Mouse (Mus musculus) cerebellum, adult 2 months (tissue): ENCODE measurements at regions not wholly inside any gene's neighbourhood (a gene's known extent, or its start where the extent isn't known, plus 50 kb on each side); places are given as distances from the start of the nearest gene placed in this dataset.

Source experiments
- DNase-seq, 2 experiments: peaks; one replicate each; pipeline ENCODE4 v3.0.0; 2021
- H3K27ac ChIP-seq: fragments of 200-500 bp; 2 replicates; pipeline ENCODE4 v1.5.1; 2012; ENCODE audit warnings: low read length, control low read depth, inconsistent platforms; ENCODE audit not compliant: insufficient read depth
- H3K27me3 ChIP-seq: fragments of 200-500 bp; 2 replicates; pipeline ENCODE4 v1.6.1; 2012; ENCODE audit warnings: inconsistent platforms, mild to moderate bottlenecking, low read length, moderate library complexity; ENCODE audit not compliant: control insufficient read depth, insufficient read depth
- H3K4me1 ChIP-seq: fragments of 200-500 bp; 2 replicates; pipeline ENCODE4 v1.6.1; 2011; ENCODE audit warnings: low read length; ENCODE audit not compliant: control insufficient read depth, insufficient read depth
- H3K4me3 ChIP-seq: fragments of 200-500 bp; replicated peaks from 2 replicates; pipeline ENCODE3; 2011; ENCODE audit warnings: mild to moderate bottlenecking, low read depth, low read length, control low read depth; ENCODE audit not compliant: insufficient read depth
- CTCF ChIP-seq: fragments of 200-500 bp; IDR thresholded peaks from 2 replicates; pipeline ENCODE4 v1.5.1; 2011; ENCODE audit warnings: low read depth, mild to moderate bottlenecking, control low read depth, low read length, moderate library complexity, borderline replicate concordance; ENCODE audit not compliant: insufficient read depth
- POLR2A ChIP-seq: fragments of 200-500 bp; IDR thresholded peaks from 2 replicates; pipeline ENCODE4 v1.6.1; 2011; ENCODE audit warnings: low read length, control low read depth, borderline replicate concordance; ENCODE audit not compliant: insufficient read depth
- WGBS: fragments of 180-500 bp; shearing (Covaris S2); methylation state at CpG from one replicate; pipeline ENCODE4 v1.1.7; 2018; 5-methylcytosine and 5-hydroxymethylcytosine counted together

GRCm38 (mm10) chr10:99320797-99321196, 57.8 kb downstream of the Dusp6 start:
- TF ChIP-seq CTCF (no peak), POLR2A (no peak)
- Histone ChIP-seq H3K27me3 (no peaks in the 10 kb centered on the region), H3K4me1 (no peaks in the 10 kb centered on the region), H3K27ac (no peak overlapping the region), H3K4me3 (no peak overlapping the region)
- 57% methylated on average over 8 of the region's 8 CpGs for WGBS
- no peak for DNase-seq

- Histone ChIP-seq H3K27me3 (no peaks in the 10 kb centered on the region), H3K4me3 (no peak overlapping the region), H3K4me1 (no peaks in the 10 kb centered on the region), H3K27ac (no peak overlapping the region)
- DNase-seq, result no peak
- WGBS, result 48% methylated on average over 8 of the region's 8 CpGs
- no peak for TF ChIP-seq CTCF
- TF ChIP-seq POLR2A, result no peak
Observed at GRCm38 (mm10) chr10:99323358-99323757, 60.3 kb downstream of the Dusp6 start.

- H3K4me1 ChIP-seq, result no peaks in the 10 kb centered on the region
- no peak for DNase-seq
- H3K27me3 ChIP-seq, result no peaks in the 10 kb centered on the region
- TF ChIP-seq POLR2A, result no peak
- TF ChIP-seq CTCF, result no peak
- H3K27ac ChIP-seq, result no peak overlapping the region
- 94% methylated on average over 2 of the region's 2 CpGs for WGBS
- no peak overlapping the region for H3K4me3 ChIP-seq
Observed at GRCm38 (mm10) chr10:99327501-99327900, 64.5 kb downstream of the Dusp6 start.

- TF ChIP-seq POLR2A (no peak), CTCF (no peak)
- H3K4me1 ChIP-seq, result no peaks in the 10 kb centered on the region
- WGBS, result 73% methylated on average over 8 of the region's 8 CpGs
Observed at GRCm38 (mm10) chr10:99328568-99328967, 65.5 kb downstream of the Dusp6 start.

GRCm38 (mm10) chr10:99329469-99329868, 66.4 kb downstream of the Dusp6 start:
- Histone ChIP-seq H3K27ac (no peak overlapping the region), H3K27me3 (no peaks in the 10 kb centered on the region; the same call in 1 of the 2 replicates), H3K4me3 (no peak overlapping the region), H3K4me1 (no peaks in the 10 kb centered on the region)
- no peak for TF ChIP-seq CTCF
- no peak for TF ChIP-seq POLR2A
- DNase-seq, result no peak
- WGBS, result 95% methylated on average over 6 of the region's 6 CpGs

More at GRCm38 (mm10) chr10:99328568-99328967, 65.5 kb downstream of the Dusp6 start:
- no peak overlapping the region for H3K27ac ChIP-seq
- DNase-seq, result no peak
- H3K4me3 ChIP-seq, result no peak overlapping the region
- H3K27me3 ChIP-seq, result no peaks in the 10 kb centered on the region

- H3K27ac ChIP-seq, result no peak overlapping the region
- no peak for DNase-seq
- H3K4me3 ChIP-seq, result no peak overlapping the region
- TF ChIP-seq CTCF (no peak), POLR2A (no peak)
- H3K4me1 ChIP-seq, result no peaks in the 10 kb centered on the region
- H3K27me3 ChIP-seq, result no peaks in the 10 kb centered on the region; the same call in 1 of the 2 replicates
- WGBS, result 43% methylated on average over 7 of the region's 7 CpGs
Observed at GRCm38 (mm10) chr10:99330519-99330918, 67.5 kb downstream of the Dusp6 start.

- H3K27ac ChIP-seq, result no peak overlapping the region
- no peaks in the 10 kb centered on the region for H3K4me1 ChIP-seq
- no peaks in the 10 kb centered on the region; the same call in 1 of the 2 replicates for H3K27me3 ChIP-seq
- no peak for DNase-seq
- TF ChIP-seq POLR2A (no peak), CTCF (no peak)
- no peak overlapping the region for H3K4me3 ChIP-seq
- WGBS, result 77% methylated on average over 12 of the region's 12 CpGs
Observed at GRCm38 (mm10) chr10:99331876-99332275, 68.8 kb downstream of the Dusp6 start.

- Histone ChIP-seq H3K4me1 (no peaks in the 10 kb centered on the region), H3K27ac (no peak overlapping the region), H3K27me3 (no peaks in the 10 kb centered on the region; the same call in 1 of the 2 replicates), H3K4me3 (no peak overlapping the region)
- WGBS, result 63% methylated on average over 5 of the region's 5 CpGs
- DNase-seq, result no peak
- TF ChIP-seq CTCF (no peak), POLR2A (no peak)
Observed at GRCm38 (mm10) chr10:99333831-99334230, 70.8 kb downstream of the Dusp6 start.
